Mouse (Mus musculus) splenic B cell, adult 2 months (primary cell): ENCODE data around the gene Rnaseh2a.

Experiments
- DNase-seq: peaks from one replicate; pipeline ENCODE4 v3.0.0-alpha.2; 2011; ENCODE audit warnings: low read depth, low spot score
- H3K27me3 ChIP-seq: 2 replicates; pipeline ENCODE4 v1.6.1; 2012; ENCODE audit warnings: mild to moderate bottlenecking, low read length, moderate library complexity, mixed read lengths; ENCODE audit not compliant: control insufficient read depth, poor library complexity, insufficient read depth, severe bottlenecking
- H3K36me3 ChIP-seq: 2 replicates; pipeline ENCODE4 v1.6.1; 2012; ENCODE audit warnings: mild to moderate bottlenecking, low read length, moderate library complexity, mixed read lengths; ENCODE audit not compliant: control insufficient read depth, poor library complexity, insufficient read depth, severe bottlenecking

The Rnaseh2a gene

DNA sequence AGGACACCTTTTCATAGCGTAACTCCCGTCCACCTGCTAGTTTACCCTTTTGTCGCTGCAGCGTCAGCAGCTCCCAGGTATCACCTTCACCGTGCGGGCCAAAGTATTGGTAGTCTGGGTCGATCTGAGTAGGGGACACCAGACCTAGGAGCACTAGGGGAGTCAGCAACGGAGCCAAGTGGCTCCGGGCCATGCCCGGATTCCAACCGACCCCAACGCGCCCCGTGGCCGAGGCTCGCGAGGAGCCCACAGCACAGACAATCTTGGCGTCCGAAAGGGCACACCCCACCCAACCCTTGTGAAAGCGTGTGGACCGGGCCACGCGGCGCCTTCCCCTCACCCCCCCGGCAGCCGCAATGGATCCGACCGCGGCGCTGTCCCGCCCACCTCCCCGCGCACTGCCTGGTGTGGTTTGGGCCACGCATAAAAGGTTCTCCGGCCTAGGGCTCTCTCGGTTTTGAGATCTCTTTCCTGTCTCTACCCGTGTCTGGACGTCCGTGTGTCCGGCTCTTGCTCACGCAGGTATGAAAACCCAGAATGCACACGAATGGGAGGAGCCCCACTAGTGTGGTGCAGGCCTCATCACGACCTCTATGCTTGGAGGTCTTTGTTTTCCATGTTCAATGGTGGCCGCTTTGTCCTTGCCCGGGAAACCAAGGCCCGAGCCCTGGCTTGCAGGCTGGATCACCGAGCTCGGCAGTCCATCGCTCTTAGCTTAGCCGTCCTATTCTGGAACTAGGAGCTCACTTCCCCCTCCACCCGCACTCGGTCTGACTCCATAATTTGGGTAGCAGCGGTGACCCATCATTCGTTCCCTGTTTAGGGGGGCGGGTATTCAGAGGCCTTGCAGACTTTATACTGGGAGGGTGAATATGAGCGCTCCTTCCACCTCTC is at the start of gene Rnaseh2a, which contains the start of the genes Gm49661 and Prdx2:
Gene Rnaseh2a (minus strand): TSS at position 527 of the 894 bp plus-strand sequence.
Gene Gm49661 (minus strand): TSS at position 193 of the 894 bp plus-strand sequence.
Gene Prdx2 (plus strand): TSS at position 347 of the 894 bp plus-strand sequence.
- Histone ChIP-seq H3K36me3 (no peaks in the 10 kb centered on the region; the same call in 1 of the 2 replicates), H3K27me3 (no peaks in the 10 kb centered on the region)
- DNase-seq, result peak; percentile 72

DNA sequence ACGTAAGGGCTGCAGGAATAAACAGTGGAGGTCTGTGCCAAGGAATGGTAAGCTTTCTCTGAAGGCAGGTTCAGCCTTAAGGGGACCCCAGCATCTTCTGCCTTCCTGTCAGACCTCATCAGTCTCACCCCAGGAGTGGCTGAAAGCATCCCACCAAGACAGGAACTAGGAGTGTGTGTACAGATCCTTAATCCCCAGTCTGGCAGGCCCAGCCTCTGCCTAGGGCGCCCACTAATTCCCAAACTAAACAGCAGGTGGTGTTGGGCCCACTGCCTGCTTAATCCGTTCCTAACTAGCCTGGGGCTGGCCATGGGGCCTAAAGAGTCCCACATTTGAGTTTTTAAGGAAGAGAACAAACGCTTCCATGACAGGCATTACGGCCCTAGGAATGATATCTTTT is 47.6 kb upstream of the Rnaseh2a start:
- Histone ChIP-seq H3K36me3 (no peaks in the 10 kb centered on the region; the same call in none of the 2 replicates), H3K27me3 (no peaks in the 10 kb centered on the region)
- no peak for DNase-seq

DNA sequence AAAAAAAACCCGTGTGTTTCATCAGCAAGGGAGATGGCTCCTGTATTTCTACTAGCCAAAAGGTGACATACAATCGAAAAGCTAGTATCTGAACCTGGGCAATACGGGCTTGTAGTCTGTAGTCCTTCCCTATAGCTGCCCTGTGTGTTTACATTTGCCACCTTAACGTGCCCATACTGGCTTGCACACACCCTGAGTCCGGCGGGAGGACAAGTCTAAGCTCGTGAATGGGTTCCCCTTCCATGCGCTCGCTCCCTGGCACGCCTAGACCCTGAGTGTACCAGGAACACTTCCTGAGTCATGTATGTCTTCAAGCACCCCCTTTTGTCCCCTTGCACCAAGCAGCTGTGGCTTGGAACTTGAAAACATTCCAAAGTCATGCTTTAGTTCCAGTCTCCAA is 47.2 kb upstream of the Rnaseh2a start:
- no peaks in the 10 kb centered on the region for H3K27me3 ChIP-seq
- no peak for DNase-seq
- no peaks in the 10 kb centered on the region; the same call in none of the 2 replicates for H3K36me3 ChIP-seq

DNA sequence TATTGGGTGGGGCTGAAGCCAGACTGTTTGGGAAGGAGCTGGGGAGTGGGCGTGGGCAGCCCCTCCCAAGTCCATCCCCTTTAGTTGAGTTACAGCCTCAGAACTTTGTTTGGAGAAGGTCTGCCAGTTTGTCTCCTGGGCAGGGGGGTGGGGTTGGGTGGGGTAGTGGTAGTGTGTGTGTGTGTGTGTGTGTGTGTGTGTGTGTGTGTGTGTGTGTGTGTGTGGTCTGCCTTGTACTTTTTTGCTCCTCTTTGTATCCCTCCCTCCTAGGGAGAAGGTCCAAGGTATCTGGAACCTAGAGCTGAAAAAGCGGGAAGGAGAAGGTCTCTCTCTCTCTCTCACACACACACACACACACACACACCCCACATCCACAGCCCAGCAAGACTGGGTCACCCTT is 44.9 kb upstream of the Rnaseh2a start, which contains the start of gene Best2:
Gene Best2 (minus strand): TSS at position 101 of the 400 bp plus-strand sequence.
- Histone ChIP-seq H3K27me3 (no peaks in the 10 kb centered on the region), H3K36me3 (no peaks in the 10 kb centered on the region; the same call in none of the 2 replicates)
- no peak for DNase-seq

DNA sequence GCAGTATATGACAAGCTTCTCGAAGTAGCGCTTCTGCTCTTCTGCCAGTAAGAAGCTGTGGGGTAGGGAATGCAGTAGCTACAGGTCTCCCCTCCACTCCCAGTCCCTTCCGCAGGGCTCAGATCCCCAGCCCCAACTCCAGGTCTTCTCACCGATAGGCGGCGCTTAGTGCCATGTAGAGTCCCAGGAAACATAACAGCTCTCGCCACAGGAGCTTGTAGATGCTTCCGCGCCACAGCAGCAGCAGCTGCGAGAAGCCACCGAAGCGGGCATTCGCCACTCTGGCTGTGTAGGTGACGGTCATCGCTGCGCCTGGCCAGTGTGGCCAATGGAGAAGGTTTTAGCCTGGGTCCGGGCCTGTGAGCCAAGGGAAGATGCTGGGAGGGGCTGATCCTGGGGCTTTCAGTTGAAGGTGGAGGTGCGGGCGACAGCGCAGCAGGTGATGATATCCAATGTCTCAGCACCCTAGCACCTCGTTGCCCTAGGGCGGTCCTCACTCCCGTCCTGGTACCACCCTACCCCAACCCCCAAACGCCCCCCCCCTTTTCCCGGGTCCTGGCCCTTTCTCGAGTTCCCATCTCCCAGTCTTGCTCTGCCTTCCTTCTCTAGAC is 43.8 kb upstream of the Rnaseh2a start:
- Histone ChIP-seq H3K27me3 (no peaks in the 10 kb centered on the region), H3K36me3 (no peaks in the 10 kb centered on the region; the same call in none of the 2 replicates)
- peak; percentile 83 for DNase-seq

DNA sequence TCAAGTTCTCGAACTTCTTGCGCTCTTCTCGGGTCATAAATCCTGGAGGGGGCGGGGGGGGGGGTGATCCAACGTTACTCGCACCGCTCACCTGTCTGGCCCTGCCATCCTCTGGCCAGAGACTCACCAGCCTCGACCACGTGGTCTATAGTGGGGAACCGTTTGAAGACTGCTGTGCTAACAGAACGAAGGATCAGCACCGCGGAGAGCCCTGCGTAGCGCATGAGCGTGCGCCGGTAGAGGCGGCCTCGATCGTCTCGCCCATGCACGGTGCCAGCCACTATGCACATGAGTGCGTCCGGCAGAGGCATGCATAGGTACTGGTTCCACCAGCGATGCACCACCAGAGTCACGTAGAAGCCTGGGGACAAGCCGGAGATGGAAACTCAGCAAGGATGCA is 41.7 kb upstream of the Rnaseh2a start:
- Histone ChIP-seq H3K36me3 (no peaks in the 10 kb centered on the region), H3K27me3 (no peaks in the 10 kb centered on the region)
- DNase-seq, result no peak

DNA sequence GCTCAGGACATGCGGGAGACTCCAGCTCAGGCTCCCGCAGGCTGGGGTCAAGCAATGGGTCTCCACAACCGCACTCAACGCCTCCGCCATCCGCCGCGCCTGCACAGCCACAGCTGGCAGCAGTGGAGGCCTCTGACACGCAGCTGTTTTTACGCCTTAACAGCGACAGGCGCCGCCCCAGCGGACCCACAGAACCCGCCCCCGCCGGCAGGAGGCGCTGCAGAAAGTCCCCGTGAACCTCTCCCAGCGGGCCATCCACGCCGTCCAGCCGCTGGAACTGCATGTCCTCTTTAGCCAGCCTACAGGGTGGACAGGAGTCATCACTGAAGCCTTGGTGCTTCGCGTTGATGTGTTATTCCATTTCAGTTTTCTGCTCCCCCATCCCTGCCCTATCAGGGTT is 38.1 kb upstream of the Rnaseh2a start:
- no peaks in the 10 kb centered on the region for H3K27me3 ChIP-seq
- H3K36me3 ChIP-seq, result no peaks in the 10 kb centered on the region
- peak; percentile 56 for DNase-seq

DNA sequence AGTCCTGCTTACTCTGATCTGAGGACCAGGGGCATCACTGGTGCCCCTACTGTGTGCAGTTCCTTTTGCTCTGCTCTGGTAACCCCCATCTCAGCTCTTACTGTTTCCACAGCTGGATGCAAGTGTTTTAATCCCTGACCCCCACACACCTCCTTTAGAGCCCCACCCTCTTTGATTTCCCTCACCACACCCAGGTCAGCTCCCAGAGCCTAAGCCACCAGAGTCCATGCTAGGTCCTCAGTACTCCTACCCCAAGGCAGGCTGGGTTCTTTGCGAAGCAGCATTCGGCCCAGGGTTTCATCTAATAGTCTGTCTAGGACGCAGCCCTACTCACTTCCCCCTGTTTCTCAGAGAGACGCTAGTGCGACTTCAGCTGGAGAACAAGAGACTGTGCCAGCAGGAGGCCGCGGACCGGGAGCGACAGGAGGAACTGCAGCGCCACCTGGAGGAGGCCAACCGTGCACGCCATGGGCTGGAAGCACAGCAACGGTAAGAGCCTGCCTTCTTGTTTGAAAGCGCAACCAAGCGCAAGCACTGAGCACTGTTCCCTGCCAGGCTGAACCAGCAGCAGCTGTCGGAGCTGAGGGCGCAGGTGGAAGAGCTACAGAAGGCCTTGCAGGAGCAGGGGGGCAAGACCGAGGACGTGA is 28.2 kb upstream of the Rnaseh2a start:
- H3K36me3 ChIP-seq, result no peaks in the 10 kb centered on the region
- peak; percentile 95 for DNase-seq
- H3K27me3 ChIP-seq, result no peaks in the 10 kb centered on the region

DNA sequence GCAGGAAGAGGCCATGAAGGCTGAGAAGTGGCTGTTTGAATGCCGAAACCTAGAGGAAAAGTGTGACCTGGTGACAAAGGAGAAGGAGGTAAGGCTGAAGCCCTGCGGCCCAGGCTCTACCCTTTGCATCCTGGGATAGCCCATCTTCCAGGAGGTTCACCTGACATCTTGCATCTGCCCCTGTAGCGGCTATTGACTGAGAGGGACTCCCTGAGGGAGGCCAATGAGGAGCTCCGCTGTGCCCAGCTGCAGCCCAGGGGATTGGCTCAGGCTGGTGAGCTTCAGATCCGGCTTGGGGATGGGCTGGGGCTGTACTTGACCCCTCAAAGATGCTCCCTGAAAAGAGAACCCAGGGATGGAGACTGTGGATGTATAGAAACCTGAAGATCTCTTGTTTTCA is 27.4 kb upstream of the Rnaseh2a start:
- no peak for DNase-seq
- no peaks in the 10 kb centered on the region for H3K27me3 ChIP-seq

DNA sequence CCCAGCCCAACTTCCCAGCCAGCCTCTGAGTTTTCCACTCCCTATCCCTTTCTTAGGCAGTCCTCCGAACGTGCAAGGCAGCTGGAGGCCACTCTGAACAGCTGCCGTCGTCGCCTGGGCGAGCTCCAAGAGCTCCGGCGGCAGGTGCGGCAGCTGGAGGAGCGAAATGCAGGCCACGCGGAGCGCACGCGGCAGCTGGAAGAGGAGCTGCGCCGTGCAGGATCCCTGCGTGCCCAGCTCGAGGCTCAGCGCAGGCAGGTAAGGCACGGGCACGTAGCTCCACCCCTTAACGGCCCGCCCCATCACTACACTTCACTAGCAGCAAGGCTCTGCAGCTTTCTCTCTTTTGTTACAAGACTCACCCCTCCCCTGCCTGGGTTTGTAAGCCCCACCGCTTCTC is 26.1 kb upstream of the Rnaseh2a start:
- Histone ChIP-seq H3K27me3 (no peaks in the 10 kb centered on the region), H3K36me3 (no peaks in the 10 kb centered on the region)
- DNase-seq, result no peak

More for the DNA sequence above, 27.4 kb upstream of the Rnaseh2a start:
- H3K36me3 ChIP-seq, result no peaks in the 10 kb centered on the region

DNA sequence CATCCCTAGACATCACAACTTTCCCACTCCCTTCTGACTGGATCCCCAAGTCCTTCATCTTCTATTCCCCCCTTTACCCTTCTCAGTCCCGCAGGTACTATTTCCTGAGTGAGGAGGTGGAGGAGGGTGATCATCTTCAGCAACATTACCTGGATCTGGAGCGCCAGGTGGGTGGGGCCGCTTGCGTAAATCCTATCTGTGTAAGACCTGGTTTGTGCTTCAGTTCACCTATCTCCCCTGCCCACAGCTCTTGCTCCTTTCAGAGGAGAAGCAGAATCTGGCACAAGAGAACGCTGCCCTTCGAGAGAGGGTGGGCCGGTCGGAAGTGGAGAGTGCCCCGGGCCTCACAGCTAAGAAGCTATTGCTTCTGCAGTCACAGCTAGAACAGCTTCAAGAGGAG is 24.8 kb upstream of the Rnaseh2a start:
- Histone ChIP-seq H3K27me3 (no peaks in the 10 kb centered on the region), H3K36me3 (no peaks in the 10 kb centered on the region)
- DNase-seq, result no peak

DNA sequence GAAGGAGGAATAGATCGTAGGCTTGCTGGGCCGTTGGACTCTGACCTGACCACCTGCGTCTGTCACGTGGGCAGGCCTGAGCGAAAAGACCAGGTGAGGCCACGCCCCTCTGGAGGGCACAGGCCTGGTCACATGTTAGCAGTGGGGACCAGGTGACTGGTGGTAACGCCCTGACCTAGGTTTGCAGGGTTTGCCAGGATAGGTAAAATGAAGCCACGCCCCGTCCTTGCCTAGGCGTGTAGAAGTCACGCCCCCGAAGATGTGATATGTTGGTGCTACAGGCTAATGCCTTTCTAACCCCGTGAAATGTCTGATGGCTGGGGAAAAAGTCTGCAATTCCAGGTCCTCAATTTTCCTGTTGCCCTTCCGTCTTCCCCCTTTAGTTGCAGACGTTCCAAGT is 21.3 kb upstream of the Rnaseh2a start:
- Histone ChIP-seq H3K27me3 (no peaks in the 10 kb centered on the region), H3K36me3 (no peaks in the 10 kb centered on the region)
- peak; percentile 79 for DNase-seq

DNA sequence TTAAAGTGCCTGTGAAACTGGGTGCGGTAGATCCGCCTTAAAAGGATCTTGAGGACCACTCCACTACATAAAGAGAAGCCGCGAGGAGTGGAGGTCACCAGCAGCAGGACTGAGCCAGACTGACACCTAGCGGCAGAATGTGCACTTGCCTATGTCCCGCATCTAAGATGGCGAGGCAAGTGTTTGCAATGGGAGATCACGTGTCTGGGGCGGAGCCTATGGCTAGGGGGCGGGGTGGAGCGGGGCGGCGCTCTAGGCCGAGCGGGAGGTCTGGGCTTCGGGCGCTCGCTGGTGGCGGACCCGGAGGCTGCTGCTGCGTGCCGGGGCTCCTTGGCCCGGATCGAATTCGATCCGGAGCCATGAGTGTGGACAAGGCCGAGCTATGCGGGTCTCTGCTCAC is 20.8 kb upstream of the Rnaseh2a start, which contains the start of gene Hook2:
Gene Hook2 (plus strand): TSS at position 255 of the 400 bp plus-strand sequence.
- H3K27me3 ChIP-seq, result no peaks in the 10 kb centered on the region
- H3K36me3 ChIP-seq, result no peaks in the 10 kb centered on the region
- DNase-seq, result peak; percentile 100

DNA sequence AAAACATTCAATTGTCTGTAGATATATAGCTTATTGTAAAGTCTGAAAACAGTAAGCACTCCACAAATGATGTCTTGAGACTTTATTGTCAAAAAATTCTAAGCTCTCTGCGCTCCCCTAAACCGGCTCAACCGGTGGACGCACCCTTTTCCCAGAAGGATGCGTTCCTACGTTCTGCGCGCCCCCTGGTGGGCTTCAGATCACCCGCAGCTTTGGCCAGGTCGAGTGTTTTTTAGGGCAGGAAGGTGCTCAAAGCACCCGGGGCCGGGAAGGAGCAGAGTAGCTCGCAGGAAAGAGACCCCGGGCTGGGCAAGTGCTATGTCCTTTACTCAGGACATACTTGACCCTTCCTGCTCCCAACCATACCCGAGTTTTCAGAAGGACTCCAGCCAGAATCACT is 20.2 kb upstream of the Rnaseh2a start:
- peak; percentile 90 for DNase-seq
- H3K36me3 ChIP-seq, result no peaks in the 10 kb centered on the region
- no peaks in the 10 kb centered on the region for H3K27me3 ChIP-seq
